Comparison of ENCODE assay signal across 8 mouse cellular contexts in genomic region chr1:133039505-133039949, GRCm38 (mm10). TPM values are rescaled to one million over a fixed set of nuclear protein-coding genes. Genes with fewer than 3 reads are reported as not detected.
A peak's percentile ranks its signal among the peaks of the same experiment; 100 is the strongest.
DNase-seq lines count a peak whose midpoint lies in the region; ATAC-seq lines count a peak whose summit lies in the region.

No protein-coding gene starts in this region.

- no peaks in the 10 kb centered on the region for H3K9me3 ChIP-seq in heart, embryonic 11.5 days (replicated peaks; ENCODE audit: control insufficient read depth, low read length)
- H3K9me3 ChIP-seq in embryonic facial prominence, embryonic 12.5 days, result no peaks in the 10 kb centered on the region
- no peaks in the 10 kb centered on the region for H3K9me3 ChIP-seq in hindbrain, embryonic 10.5 days
- no peaks in the 10 kb centered on the region for H3K9me3 ChIP-seq in midbrain, embryonic 12.5 days

- no peak for ATAC-seq in heart, embryonic 11.5 days (replicated peaks; ENCODE audit: insufficient number of reproducible peaks, low FRiP score, low TSS enrichment)
- peak; percentile 75; the same call in 1 of the 2 replicates for ATAC-seq in embryonic facial prominence, embryonic 12.5 days (ENCODE audit: insufficient number of reproducible peaks, insufficient read depth, low FRiP score, low TSS enrichment)
- ATAC-seq in midbrain, embryonic 12.5 days (ENCODE audit: low FRiP score, low read depth), result peak; percentile 62; the same call in 1 of the 2 replicates

- H3K4me1 ChIP-seq in heart, embryonic 11.5 days (ENCODE audit: control insufficient read depth, insufficient read depth, low read length), result no peaks in the 10 kb centered on the region
- H3K4me1 ChIP-seq in embryonic facial prominence, embryonic 12.5 days, result no peaks in the 10 kb centered on the region
- no peaks in the 10 kb centered on the region; the same call in 1 of the 2 replicates for H3K4me1 ChIP-seq in hindbrain, embryonic 10.5 days (replicated peaks)
- no peaks in the 10 kb centered on the region for H3K4me1 ChIP-seq in midbrain, embryonic 12.5 days

- no peaks in the 10 kb centered on the region for H3K36me3 ChIP-seq in heart, embryonic 11.5 days (ENCODE audit: control insufficient read depth, insufficient read depth, low read length)
- no peaks in the 10 kb centered on the region for H3K36me3 ChIP-seq in embryonic facial prominence, embryonic 12.5 days
- no peaks in the 10 kb centered on the region for H3K36me3 ChIP-seq in hindbrain, embryonic 10.5 days
- no peaks in the 10 kb centered on the region for H3K36me3 ChIP-seq in midbrain, embryonic 12.5 days

- intact Hi-C loops in left cerebral cortex, postnatal 4 days (cut with DNase I), result loop anchor here (5.0 kb wide), 1 partner anchor 63 kb away; no protein-coding TSS in a partner anchor

- H3K4me3 ChIP-seq in heart, embryonic 11.5 days (ENCODE audit: low read depth, low read length), result no peak overlapping the region
- H3K4me3 ChIP-seq in embryonic facial prominence, embryonic 12.5 days, result no peak overlapping the region
- H3K4me3 ChIP-seq in hindbrain, embryonic 10.5 days, result no peak overlapping the region
- no peak overlapping the region for H3K4me3 ChIP-seq in midbrain, embryonic 12.5 days

- WGBS in heart, embryonic 11.5 days (ENCODE audit: insufficient replicate concordance), result 17% methylated on average over 4 of the region's 4 CpGs
- 13% methylated on average over 4 of the region's 4 CpGs for WGBS in embryonic facial prominence, embryonic 12.5 days
- WGBS in hindbrain, embryonic 10.5 days, result 13% methylated on average over 4 of the region's 4 CpGs
- 10% methylated on average over 4 of the region's 4 CpGs for WGBS in midbrain, embryonic 12.5 days

- no peaks in the 10 kb centered on the region for H3K27me3 ChIP-seq in heart, embryonic 11.5 days (ENCODE audit: control insufficient read depth, insufficient read depth, low read length)
- H3K27me3 ChIP-seq in embryonic facial prominence, embryonic 12.5 days, result no peaks in the 10 kb centered on the region
- H3K27me3 ChIP-seq in hindbrain, embryonic 10.5 days (ENCODE audit: insufficient read depth, poor library complexity, severe bottlenecking), result no peaks in the 10 kb centered on the region
- H3K27me3 ChIP-seq in midbrain, embryonic 12.5 days, result no peaks in the 10 kb centered on the region

- H3K4me2 ChIP-seq in heart, embryonic 11.5 days, result no peak overlapping the region
- H3K4me2 ChIP-seq in embryonic facial prominence, embryonic 12.5 days (replicated peaks), result no peak overlapping the region
- H3K4me2 ChIP-seq in midbrain, embryonic 12.5 days (replicated peaks), result no peak overlapping the region

- no peak overlapping the region for H3K27ac ChIP-seq in heart, embryonic 11.5 days (ENCODE audit: low read depth, low read length)
- no peak overlapping the region for H3K27ac ChIP-seq in embryonic facial prominence, embryonic 12.5 days
- no peak overlapping the region for H3K27ac ChIP-seq in hindbrain, embryonic 10.5 days
- no peak overlapping the region for H3K27ac ChIP-seq in midbrain, embryonic 12.5 days (replicated peaks)

- DNase-seq in heart, adult 18-20 months, result peak; percentile 61 to 79
- peak; percentile 88 for DNase-seq in ZHBTc4 (ENCODE audit: low read depth, low spot score)
- peak; percentile 66 for DNase-seq in hindbrain, embryonic 10.5 days (ENCODE audit: low spot score)
- peak; percentile 45 for DNase-seq in left cerebral cortex, postnatal 4 days
- peak; percentile 37 for DNase-seq in spleen, adult 12 weeks (ENCODE audit: low spot score)

- H3K9ac ChIP-seq in heart, embryonic 11.5 days (ENCODE audit: low read depth, low read length), result no peak overlapping the region
- no peak overlapping the region for H3K9ac ChIP-seq in embryonic facial prominence, embryonic 12.5 days
- no peak overlapping the region for H3K9ac ChIP-seq in midbrain, embryonic 12.5 days (replicated peaks)

RNA-seq across cellular contexts. Expression of gene Pik3c2b, which starts 5.9 kb away (rescaled TPM):
- total RNA-seq in heart, adult 18-20 months (2021), result 10 to 100 TPM; 13.9 to 14.3 TPM
- 7.7 and 10.3 TPM in 2 replicates for polyA plus RNA-seq in heart, embryonic 11.5 days (2014; fragmentation: Nextera tagmentation; extraction: Ambion mirVana)
- polyA plus RNA-seq in embryonic facial prominence, embryonic 12.5 days (2016; fragmentation: Nextera tagmentation; extraction: Ambion mirVana), result 9.8 and 10.8 TPM in 2 replicates
- 16.8 and 20.8 TPM in 2 replicates for polyA plus RNA-seq in hindbrain, embryonic 10.5 days (2016; fragmentation: Nextera tagmentation; extraction: Ambion mirVana)
- total RNA-seq in left cerebral cortex, postnatal 4 days (2021), result 10 to 100 TPM; 52.0 to 56.3 TPM
- 21.3 and 21.7 TPM in 2 replicates for polyA plus RNA-seq in midbrain, embryonic 12.5 days (2016; fragmentation: Nextera tagmentation; extraction: Ambion mirVana)

RNA-seq across cellular contexts. Expression of gene Mdm4, which starts 9.2 kb away (rescaled TPM):
- 10 to 100 TPM; 19.7 to 27.7 TPM for total RNA-seq in heart, adult 18-20 months (2021)
- polyA plus RNA-seq in heart, embryonic 11.5 days (2014; fragmentation: Nextera tagmentation; extraction: Ambion mirVana), result 34.4 and 41.2 TPM in 2 replicates
- polyA plus RNA-seq in embryonic facial prominence, embryonic 12.5 days (2016; fragmentation: Nextera tagmentation; extraction: Ambion mirVana), result 46.9 and 49.0 TPM in 2 replicates
- 31.9 and 36.3 TPM in 2 replicates for polyA plus RNA-seq in hindbrain, embryonic 10.5 days (2016; fragmentation: Nextera tagmentation; extraction: Ambion mirVana)
- 100 to 1,000 TPM; 103 to 109 TPM for total RNA-seq in left cerebral cortex, postnatal 4 days (2021)
- 50.1 and 56.4 TPM in 2 replicates for polyA plus RNA-seq in midbrain, embryonic 12.5 days (2016; fragmentation: Nextera tagmentation; extraction: Ambion mirVana)

Comparison
In these comparisons a context has a peak if more than half of its experiments do, and no peak if none do; other contexts are left out.
1. DNase-seq: peak in every context shown above with its lines; median percentile 88 in ZHBTc4; 70 in heart, adult 18-20 months; 66 in hindbrain, embryonic 10.5 days; 45 in left cerebral cortex, postnatal 4 days; 37 in spleen, adult 12 weeks.